Mouse (Mus musculus) skeletal muscle tissue, adult 2 months (tissue): Measurements from ENCODE around the gene Rcc1.

Source experiments
- DNase-seq: peaks from one replicate; pipeline ENCODE4 v3.0.0-alpha.2; 2012; ENCODE audit warnings: low read depth, low spot score

Gene Rcc1

DNA sequence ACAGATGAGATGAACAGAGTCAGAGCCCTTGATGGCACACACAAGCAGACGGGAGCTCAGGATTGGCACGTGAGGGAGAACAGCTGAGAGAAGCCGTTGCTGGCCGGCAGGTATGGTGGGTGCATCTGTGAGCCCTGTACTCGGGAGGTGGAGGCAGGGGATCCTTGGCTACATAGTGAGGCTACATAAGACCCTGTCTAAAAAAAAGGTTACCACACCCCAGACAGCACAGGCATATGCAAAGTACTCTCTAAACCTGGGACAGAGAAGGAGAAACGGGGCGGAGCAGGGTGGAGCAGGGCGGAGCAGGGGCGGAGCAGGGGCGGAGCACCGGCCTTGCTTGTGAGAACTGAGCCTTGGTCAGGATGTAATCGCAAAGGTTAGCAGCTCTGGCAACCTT lies 2.8 kb upstream of the Rcc1 start:
- no peak for DNase-seq

DNA sequence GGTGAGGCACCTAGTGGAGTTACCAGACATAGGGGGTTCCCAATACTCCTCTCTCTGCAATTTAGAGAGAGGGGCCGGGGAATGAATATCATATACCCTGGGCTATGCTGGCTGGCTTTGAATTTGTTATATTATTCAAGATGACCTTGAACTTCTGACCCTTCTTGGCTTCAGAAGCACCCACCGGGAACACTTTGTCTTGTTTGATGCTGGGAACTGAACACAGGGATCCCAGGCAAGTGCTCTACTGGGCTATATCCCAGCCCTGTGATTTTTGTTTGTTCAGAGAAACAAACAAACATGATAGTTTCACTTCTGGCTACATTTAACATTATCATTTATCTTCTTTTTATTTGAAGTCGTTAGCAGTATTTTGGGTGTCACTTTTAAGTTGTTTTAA lies 2.0 kb upstream of the Rcc1 start:
- no peak for DNase-seq

DNA sequence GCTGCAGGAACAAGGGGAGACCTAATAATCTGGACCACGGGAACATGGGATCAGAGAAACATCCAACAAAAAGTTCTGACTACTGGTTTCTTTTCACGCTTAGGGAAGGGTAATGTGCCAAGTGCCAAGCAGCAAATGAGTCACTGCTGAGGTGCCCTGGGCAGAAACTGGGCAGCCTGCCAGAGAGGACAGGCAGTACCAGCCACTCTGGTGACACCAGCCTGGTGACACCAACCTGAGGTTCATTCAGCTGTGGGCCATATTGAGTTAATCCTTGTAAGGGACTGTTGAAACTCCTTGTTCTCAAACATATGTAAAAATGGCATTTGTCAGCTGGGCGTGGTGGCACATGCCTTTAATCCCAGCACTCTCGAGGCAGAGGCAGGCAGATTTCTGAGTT lies 1.2 kb upstream of the Rcc1 start:
- peak; percentile 38 for DNase-seq

DNA sequence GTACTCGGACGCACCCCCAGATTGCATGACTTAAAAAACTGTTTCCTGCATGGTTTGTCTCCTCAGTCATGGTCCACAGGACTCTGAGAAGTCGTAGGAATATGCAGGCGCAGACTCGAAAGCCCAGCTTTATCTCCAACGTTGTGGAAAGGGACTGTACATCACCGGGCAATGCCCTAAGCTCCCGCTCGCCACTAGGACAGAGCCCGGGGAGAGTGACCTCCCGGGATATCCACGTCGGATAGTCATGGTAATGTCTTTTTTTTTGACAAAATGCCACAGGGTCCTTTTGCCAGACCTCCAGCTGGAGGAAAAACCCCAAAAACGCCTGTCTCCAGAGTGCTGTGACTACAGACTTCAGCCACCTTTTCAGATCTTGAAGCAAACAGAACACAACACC lies 666 bp downstream of the Rcc1 start:
- no peak for DNase-seq

DNA sequence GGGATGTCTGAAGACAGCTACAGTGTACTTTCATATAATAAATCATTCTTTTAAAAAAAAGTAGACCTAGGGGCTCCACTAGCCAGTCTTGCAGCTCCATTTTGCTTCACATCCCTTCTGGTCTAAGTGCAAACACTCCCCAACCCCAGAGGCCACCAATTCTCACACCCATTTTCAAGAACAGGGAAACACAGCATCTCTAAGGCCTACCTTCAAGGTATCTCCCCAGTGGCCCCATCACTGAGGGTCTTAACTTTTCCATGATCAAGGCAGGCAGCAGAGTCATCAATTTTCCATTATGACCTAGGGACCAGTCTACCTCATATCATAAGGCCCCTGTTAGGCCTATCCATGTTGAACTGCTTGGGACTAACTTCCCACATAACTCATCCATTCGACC lies 2.0 kb downstream of the Rcc1 start:
- no peak for DNase-seq

DNA sequence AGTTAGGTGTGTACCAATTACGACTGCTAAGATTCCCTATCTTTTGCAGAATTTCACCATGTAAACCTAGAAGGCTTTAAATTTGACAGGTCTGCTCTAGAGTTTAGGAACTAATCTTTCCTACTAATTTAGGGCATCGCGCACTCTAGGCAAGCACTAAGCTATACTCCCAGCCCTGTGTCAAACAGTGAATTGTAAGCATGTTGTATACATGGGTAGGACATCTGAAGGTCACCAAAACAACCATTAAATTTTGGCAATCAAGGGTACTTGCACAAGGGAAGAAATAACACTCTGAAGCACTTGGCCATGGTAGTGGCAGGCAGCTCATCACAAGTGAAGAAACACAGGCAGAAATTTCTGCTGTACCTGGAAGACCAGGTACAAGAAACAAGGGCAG lies 2.6 kb downstream of the Rcc1 start:
- no peak for DNase-seq

DNA sequence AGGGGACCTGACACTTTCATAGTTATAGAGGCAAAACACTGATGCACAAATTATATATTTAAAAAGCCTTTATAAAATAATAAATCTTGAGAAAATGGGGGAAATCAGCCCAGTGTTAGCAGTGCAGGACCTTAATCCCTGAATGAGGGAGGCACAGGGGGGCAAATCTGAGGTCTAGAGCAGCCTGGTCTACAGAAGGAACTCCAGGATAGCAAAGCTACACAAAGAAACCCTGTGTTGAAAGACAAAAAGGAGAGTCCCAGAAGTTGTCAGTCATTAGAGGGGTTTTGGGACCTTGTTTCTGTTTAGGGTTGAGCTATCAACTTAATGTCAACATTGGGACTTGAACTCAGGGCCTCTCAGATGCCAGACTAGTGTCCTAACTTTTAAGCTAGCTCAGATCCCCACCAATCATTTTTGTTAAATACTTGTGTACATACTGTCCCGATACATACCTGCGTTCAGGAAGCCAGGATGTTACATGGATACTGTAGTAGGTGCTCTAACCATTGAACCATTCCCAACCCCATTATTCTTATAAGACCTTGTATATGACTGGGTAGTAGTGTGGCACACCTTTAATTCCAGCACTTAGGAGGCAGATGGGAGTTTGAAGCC lies 3.2 kb downstream of the Rcc1 start:
- no peak for DNase-seq

DNA sequence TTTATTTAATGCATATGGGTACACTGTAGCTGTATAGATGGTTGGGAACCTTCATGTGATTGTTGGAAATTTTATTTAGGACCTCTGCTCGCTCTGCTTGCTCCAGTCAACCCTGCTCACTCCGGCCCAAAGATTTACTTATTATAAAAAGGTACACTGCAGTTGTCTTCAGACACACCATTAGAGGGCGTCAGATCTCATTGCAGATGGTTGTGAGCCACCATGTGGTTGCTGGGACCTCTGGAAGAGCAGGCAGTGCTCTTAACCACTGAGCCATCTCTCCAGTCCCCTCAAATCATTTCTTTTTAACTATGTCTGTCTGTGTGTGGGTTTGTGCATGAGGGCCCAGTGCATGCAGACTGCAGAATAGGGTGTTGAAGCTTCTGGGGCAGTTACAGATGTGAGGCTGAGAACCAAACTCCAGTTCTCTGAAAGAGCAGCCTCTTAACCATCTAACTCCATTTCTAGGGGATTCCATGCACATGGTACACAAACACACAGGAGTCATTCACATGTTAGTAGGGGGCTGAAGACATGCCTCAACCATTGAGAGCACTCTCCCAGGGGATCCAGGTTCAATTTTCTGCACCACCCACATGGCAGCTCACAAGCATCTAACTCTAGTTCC lies 3.8 kb downstream of the Rcc1 start:
- DNase-seq, result no peak

DNA sequence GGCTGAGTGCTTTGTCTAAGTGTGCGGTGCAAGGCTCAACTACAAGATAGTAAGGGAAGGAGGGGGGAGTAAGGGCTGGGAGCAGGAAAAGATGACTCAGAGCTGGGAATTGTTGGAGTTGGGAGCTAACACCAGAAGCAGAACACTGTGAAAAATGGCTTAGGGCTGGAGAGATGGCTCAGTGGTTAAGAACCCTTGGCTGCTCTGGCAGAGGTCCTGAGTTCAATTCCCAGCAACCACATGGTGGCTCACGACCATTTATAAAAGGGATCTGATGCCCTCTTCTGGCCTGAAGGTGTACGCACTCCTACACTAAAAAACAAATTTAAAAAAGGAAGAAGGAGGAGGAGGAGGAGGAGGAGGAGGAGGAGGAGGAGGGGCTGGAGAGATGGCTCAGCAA lies 6.7 kb downstream of the Rcc1 start:
- no peak for DNase-seq

DNA sequence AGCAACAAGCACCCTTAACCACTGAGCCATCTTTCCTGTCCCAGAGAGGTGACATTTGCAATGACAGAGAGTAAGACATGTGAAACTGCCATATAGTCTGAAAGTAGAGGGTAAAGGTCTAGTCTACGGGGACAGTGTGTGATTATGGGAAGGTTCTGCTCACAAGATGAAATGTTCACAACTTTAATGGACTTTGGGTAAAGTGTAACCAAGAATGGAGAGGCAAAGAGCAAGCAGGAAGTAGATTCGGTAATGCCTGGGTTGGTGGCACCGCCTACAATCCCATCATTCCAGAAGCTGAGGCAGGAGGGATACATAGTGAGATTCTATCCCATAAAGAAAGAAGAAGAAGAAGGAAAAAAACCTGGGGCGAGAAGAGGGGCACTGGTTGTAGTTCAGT lies 7.1 kb downstream of the Rcc1 start:
- no peak for DNase-seq

DNA sequence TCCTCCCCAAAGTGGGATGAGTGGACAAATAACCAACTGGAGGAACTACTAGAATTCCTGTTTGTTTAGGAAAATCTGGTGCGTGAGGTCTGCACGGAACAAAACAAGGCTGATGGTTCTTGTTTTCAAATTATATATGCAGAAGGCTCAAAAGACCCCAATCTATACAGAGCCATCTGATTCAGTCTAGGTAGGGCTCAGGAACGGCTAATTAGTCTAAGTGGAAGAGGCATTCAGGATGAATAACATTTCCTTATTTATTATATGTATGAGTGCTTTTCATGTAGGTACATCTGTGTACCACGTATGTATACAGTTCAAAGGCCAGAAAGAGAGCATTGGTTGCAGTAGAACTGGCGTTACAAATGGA lies 7.6 kb downstream of the Rcc1 start:
- no peak for DNase-seq

DNA sequence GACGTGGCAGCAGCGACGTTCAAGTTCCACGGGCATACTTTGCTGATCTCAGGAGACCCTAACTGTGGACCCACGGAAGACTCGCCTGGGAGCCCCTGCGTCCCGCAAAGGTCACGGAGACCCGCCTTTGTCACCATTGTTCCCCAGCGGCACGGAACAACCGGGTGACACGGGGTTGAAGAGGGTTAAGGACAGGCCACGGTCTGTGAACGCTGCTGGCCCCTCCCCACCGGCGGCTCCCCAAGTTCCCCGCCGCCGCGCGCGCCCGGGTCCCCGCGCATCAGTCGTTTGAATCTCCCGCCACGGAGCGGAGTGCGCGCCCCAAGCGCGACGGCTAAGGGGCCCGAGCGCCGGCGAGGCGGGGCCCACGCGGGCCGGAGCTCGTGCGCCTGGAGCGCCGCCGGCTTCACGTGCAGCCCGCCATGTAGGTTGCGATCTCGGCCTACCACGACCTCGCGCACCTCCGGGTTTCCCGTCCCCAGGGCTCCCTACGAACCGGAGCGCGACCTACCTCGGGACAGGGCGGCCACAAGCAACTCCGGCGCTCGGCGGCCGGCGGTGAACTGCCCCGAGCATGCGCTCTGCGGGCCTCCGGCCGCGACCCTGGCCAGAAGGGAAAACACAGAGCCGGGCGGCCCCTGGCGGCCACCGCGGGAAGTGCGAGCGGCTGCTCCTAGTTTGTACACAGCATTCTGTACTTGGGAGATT lies 8.1 kb downstream of the Rcc1 start:
- DNase-seq, result peak; percentile 88

DNA sequence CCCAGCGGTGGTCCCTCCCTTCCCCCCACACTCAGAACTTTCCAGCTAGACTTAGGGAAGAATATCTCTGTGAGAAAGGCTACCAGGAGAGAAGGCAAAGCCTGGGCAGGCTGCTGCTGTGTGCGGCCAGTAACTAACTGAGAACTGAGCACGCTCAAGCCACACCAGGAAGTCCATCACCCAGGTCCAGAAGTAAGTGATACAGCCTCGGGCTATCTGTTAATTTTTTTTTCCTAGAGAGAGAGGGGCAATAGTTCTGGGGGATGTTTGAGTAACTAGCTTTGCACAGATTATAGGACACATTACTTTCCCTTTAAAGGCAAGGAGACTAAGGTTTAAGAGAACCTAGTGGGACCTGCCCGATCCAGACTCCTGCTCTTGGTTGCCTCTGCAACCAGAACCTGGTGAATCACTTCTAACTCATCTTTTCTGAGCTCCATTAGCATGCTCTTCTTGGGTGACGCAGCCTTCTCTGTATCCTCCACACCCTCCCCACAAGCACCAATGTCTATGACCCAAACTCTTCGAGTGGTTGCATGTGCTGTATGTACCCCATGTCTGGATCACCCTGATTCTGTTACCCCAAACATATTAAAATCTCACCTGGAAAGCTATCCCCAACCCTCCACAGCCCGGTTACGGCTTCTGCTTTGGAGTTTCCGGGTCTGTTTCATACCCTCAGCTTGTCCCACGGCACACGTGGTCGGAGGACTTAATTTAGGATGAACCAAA lies 8.8 kb downstream of the Rcc1 start:
- no peak for DNase-seq

DNA sequence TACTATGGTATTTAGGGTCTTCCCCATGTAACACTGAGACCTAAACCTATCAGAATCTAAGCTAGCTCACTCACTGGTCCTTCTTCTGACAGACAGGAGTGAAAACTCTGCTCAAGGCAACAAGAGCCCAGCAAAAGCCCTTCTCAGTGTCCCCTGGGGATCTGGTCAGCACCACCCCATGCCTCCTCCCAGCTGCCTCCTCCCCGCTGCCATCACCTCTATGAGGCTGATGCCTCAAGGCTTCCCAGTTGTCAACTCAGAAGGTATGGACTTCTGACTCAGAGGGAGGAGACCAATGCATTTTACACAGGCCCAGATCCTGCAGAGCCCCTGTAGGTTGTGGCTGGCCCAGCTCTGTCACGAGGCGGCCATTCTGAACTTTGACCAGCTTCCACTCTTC lies 12.0 kb downstream of the Rcc1 start:
- DNase-seq, result no peak

DNA sequence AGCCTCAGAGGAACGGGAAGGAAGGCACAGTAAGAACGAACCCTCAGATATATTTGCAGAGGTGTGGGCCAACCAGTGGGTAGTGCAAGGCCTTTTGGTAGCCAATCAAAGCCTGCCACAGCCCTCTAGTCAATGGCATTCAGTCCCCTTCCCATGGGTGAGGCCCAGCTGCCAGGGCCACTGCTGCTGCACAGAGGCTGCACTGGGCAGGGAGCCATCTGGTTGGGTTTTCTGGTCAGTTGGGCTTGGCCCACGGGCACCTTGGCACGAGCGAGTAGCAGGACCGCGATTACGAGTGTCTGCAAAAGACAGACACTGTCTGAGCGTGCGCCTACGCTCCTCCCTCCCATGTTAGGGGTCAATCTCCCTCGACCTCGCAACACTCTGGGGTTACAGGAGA lies 14.5 kb downstream of the Rcc1 start:
- DNase-seq, result no peak

DNA sequence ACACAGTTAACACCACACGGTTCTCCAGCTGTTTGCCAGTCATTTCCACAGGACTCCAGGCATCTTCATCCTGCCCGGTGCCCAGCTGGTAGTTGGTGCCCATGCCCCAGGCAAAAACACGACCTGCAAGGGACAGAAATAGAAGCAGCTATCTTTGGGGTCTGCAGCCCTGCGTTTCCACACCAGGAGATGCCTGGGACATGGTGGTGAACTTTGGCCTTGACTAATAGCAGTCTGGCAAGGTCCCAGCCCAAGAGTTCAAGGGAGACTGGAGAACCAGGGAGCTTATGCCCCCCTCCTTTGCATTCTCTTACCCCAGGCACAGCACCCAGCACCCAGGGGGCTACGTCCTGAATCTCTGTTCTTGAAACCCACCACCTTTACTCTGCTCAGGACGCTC lies 20.5 kb downstream of the Rcc1 start:
- DNase-seq, result no peak

DNA sequence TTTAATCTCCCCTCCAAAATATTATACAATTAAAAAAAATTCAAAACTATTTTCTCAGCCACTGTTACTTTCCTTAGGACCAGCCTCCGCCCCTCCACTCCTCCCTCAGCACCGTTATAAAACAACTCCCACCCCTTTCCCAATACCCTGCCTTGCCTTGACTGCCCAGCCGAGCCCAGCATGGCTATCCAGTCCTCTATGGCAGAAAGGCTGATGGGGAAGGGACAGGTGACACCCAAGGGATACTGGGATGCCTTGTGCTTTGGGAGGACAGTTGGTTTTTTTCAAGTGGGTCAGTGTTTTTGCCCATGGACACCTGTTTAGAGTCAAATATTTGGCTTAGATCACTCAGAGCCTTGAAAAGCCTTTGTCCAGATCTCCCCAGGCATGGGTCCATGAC lies 21.4 kb downstream of the Rcc1 start:
- no peak for DNase-seq

DNA sequence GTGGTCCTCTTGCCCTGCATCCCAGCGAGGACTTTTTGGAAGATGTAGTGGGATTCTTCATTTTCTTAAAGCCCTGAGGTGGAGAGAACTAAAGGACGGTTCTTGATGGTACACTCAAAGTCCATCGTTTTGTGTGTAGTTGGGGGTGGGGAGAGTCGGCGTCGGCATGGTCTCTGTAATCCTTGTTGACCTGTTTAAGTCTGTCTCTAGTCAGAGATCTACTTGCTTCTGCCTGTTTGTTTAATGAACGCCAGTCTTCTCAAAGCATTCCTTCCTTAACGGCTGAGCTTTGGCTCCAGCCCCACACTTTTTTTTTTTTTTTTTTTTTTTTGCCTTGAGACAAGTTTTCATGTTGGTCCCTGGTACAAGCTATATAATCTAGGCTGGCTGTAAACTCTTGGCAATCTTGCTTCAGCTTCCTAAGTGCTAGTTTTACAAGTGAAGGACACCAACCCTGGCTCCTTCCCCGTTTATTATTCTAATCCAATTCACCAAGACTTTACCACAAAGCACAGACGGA lies 23.5 kb downstream of the Rcc1 start:
- DNase-seq, result no peak

DNA sequence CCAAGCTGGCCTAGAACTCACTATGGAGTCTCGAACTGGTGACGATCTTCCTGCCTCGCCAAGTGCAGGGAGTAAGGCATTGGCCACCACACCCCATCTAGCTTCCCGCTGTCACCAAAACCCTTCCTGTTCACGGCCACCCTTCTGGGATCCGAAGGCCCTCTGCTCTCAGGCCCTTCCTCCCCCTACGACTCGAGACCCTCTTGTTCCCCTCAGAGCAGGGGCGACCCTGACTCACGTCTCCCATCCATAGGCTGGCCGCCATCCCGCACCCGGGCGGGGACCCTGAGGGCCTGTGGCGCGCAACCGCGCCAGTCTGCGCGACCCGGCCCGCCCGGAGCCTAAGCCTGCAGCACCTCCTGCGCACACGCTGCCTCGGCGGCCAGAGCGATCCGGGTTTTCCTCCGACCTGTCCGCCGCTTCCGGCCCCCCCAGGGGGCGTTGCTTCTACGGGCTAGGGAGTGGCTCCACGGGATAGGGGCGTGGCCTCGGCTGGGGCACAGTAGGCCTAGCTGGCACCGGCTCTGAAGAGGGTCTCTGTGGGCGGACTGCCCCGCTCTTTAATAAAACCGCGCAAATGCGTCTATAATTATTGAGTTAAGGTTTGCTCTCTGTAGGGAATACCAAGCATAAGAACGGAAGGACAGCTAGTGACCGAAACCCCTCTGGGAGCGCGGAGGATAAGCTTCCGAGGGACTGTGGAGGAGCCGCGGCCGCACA lies 24.1 kb downstream of the Rcc1 start, which contains the start of gene Trnau1ap:
Gene Trnau1ap (minus strand): TSS at position 424 of the 720 bp plus-strand sequence.
- peak; percentile 86 for DNase-seq

DNA sequence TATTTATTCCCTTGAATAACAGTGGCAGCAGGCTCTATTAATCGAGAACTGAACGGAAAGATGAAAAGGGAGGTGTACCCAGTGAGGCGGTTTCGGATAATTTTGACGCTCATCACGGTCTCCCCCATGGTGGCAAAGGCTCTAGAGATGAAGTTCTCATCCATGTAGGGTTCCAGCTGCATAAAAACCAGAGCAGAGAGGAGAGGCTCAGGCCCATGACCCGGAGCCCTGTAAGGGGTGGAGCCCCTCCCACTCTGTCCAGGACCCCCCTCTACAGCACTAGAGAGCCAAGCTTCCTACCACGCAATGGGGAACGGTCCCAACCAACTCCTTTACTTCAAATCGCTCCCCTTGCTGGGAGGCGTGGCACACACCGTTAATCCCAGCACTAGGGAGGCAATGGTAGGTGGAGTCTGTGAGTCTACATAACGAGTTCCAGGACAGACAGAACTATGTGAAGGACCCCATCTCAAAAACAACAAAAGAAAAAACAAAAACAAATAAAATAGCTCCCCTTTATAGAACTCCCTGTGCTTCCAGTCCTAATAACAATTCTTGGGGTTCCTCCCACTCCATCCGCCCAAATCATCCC lies 24.9 kb downstream of the Rcc1 start:
- no peak for DNase-seq

DNA sequence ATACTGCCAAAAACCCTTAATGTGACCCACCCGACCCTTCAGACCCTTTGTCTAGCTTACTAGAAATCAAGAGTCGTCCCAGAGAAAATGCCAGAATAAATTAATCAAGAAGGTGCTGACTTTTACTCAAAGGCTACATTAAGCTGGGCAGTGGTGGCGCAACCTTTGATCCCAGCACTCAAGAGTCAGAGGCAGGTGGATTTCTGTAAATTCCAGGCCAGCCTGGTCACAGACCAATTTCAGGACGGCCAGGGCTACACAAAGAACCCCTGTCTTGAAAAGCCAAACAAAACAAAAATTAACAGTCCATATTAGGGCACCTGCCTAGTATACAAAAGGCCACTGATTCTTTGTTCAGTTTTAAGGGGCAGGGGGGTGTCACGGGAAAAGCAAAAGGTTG lies 26.9 kb downstream of the Rcc1 start:
- no peak for DNase-seq
